Mouse (Mus musculus): Measurements from ENCODE around the gene Lhx2. TPM values are rescaled to one million over a fixed set of nuclear protein-coding genes. Genes with fewer than 3 reads are reported as not detected.

Gene Lhx2
- polyA plus RNA-seq, 1 experiment: 0.01 TPM

DNA sequence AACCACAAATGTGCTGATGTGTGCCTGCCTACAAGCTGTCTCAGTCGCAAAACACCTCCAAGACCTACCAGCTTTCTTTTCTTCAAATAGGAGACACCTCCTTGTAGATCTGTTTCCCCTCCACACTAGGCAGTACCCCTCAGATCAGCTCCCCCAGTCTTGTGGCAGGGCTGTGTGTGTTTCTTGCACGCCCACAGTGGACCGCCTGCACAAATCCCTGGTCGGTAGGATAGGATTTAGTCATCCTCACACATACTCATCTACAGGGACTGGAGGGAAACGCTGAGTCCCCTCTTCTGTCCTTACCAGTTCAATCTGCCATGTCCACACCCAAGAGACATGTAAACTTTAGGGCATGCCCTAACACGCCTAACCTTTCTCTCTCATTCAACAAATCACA, 71.1 kb downstream of the Lhx2 start:
- Histone ChIP-seq H3K36me3 (ENCODE audit: control insufficient read depth) (no peaks in the 10 kb centered on the region), H3K4me3 (replicated peaks) (no peak overlapping the region)

DNA sequence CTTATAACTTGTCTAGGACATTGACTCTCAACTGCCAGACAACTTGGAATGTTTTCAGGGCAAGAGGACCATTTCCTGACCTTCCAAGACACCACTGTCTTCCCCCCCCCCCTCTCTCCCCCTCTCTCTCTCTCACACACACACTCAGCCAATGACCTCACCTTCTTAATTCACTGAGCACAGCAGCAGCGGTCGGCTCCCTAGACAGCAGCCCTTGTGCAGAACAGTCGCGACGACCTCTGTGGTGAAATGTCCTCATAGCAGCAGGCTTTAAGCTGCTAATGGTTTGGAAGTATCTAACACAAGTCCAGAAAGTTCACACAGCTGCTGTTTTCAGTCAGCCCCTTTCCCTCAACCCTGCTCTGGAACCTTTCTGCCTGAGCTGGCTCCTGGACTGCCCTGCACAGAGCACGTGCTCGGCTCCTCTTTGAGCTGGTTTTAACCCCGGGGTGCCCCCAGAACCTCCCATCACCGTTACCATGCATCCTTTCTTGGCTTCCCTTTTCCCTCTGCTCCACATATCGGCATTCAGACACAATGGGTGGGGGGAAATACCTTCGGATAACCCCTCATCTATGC, 73.6 kb downstream of the Lhx2 start:
- Histone ChIP-seq H3K27me3 (ENCODE audit: control insufficient read depth) (peaks cover 9% of the 10 kb centered on the region; the same call in 1 of the 2 replicates), H3K36me3 (ENCODE audit: control insufficient read depth) (no peaks in the 10 kb centered on the region), H3K4me1 (ENCODE audit: control insufficient read depth) (no peaks in the 10 kb centered on the region), H3K9me3 (ENCODE audit: control insufficient read depth, low read length) (no peaks in the 10 kb centered on the region), H3K4me3 (replicated peaks) (no peak overlapping the region)
- TF ChIP-seq TAL1 (IDR thresholded peaks at IDR 0.05; ENCODE audit: low read length) (no peak), GATA1 (IDR thresholded peaks at IDR 0.05; ENCODE audit: low read length) (no peak)

More for the DNA sequence above, 71.1 kb downstream of the Lhx2 start:
- Histone ChIP-seq H3K9me3 (ENCODE audit: control insufficient read depth, low read length) (no peaks in the 10 kb centered on the region), H3K4me1 (ENCODE audit: control insufficient read depth) (no peaks in the 10 kb centered on the region), H3K27me3 (ENCODE audit: control insufficient read depth) (peaks cover 9% of the 10 kb centered on the region; the same call in 1 of the 2 replicates)
- TF ChIP-seq TAL1 (IDR thresholded peaks at IDR 0.05; ENCODE audit: low read length): no peak
- TF ChIP-seq GATA1 (IDR thresholded peaks at IDR 0.05; ENCODE audit: low read length): no peak

DNA sequence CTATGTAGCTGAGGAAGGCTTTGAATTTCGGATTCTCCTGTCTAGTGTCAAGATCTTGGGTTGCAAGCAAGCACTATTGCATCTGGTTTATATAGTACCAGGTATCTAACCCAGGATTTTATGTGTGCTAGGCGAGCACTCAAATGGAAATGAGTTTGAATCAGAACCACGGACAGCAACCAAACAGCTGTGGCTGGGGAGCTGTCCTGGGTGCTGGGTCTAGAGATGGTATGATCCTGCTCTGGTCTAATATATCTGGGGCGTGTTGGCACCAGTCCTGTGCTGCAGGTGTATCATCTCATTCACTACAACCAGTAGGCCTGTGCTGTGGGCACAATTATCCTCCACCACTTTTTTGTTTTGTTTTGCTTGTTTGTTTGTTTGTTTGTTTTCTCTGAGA, 78.9 kb downstream of the Lhx2 start:
- TF ChIP-seq TAL1 (IDR thresholded peaks at IDR 0.05; ENCODE audit: low read length): no peak
- no peak for TF ChIP-seq GATA1 (IDR thresholded peaks at IDR 0.05; ENCODE audit: low read length)

More for the DNA sequence above, 78.9 kb downstream of the Lhx2 start:
- Histone ChIP-seq H3K36me3 (ENCODE audit: control insufficient read depth) (no peaks in the 10 kb centered on the region), H3K27me3 (ENCODE audit: control insufficient read depth) (peaks cover 2% of the 10 kb centered on the region; the same call in 1 of the 2 replicates), H3K4me3 (replicated peaks) (no peak overlapping the region), H3K9me3 (ENCODE audit: control insufficient read depth, low read length) (no peaks in the 10 kb centered on the region), H3K4me1 (ENCODE audit: control insufficient read depth) (no peaks in the 10 kb centered on the region)

Other genes with a start within 250 kb of the Lhx2 start
- 9.9 and 10.7 TPM in 2 replicates for gene Dennd1a, start 51.9 kb upstream of the Lhx2 start, polyA plus RNA-seq (2012)
- 0.21 TPM in 2 replicates for gene Nek6, start 172.4 kb downstream of the Lhx2 start, polyA plus RNA-seq (2012)